Mouse (Mus musculus): Measurements from ENCODE around the gene Rps6ka4. TPM values are rescaled to one million over a fixed set of nuclear protein-coding genes. Genes with fewer than 3 reads are reported as not detected.

Rps6ka4 gene
- polyA plus RNA-seq (2015; fragmentation: Nextera tagmentation; extraction: Ambion mirVana): 20.7 and 21.4 TPM in 2 replicates

- H3K27ac ChIP-seq: no peak within 1 kb of the TSS
- peaks cover 26% of the 10 kb centered on the region for H3K36me3 ChIP-seq
- 2% methylated on average over 31 of the region's 44 CpGs for WGBS
- peaks cover 19% of the 10 kb centered on the region for H3K4me1 ChIP-seq
- H3K9me3 ChIP-seq: no peaks in the 10 kb centered on the region
- H3K9ac ChIP-seq: peak within 1 kb of the TSS; percentile 81
- H3K4me2 ChIP-seq (replicated peaks): peak within 1 kb of the TSS; percentile 94
- peaks cover 98% of the 10 kb centered on the region for H3K27me3 ChIP-seq
- ATAC-seq (ENCODE audit: low FRiP score, low read depth): peak; percentile 87
- H3K4me3 ChIP-seq: peak within 1 kb of the TSS; percentile 80
These were observed at the start of gene Rps6ka4 for GRCm38 (mm10) chr19:6840475-6841291. Gene Rps6ka4 (minus strand): TSS chr19:6840636.

GRCm38 (mm10) chr19:6877965-6878364 is 37.5 kb upstream of the Rps6ka4 start:
- ATAC-seq (ENCODE audit: low FRiP score, low read depth): no peak
- Histone ChIP-seq H3K27ac (no peak overlapping the region), H3K27me3 (no peaks in the 10 kb centered on the region), H3K36me3 (no peaks in the 10 kb centered on the region), H3K9me3 (peaks cover 9% of the 10 kb centered on the region; the same call in 1 of the 2 replicates), H3K4me3 (no peak overlapping the region), H3K4me2 (replicated peaks) (no peak overlapping the region), H3K9ac (no peak overlapping the region), H3K4me1 (no peaks in the 10 kb centered on the region)
- whole genome bisulfite sequencing: 87% methylated on average over 4 of the region's 4 CpGs

GRCm38 (mm10) chr19:6876799-6877198 is 36.4 kb upstream of the Rps6ka4 start:
- no peak for ATAC-seq (ENCODE audit: low FRiP score, low read depth)
- Histone ChIP-seq H3K4me1 (0 out of 2 replicates have a peak, but pooled peaks cover under 1% of the 10 kb centered on the region), H3K27me3 (no peaks in the 10 kb centered on the region), H3K4me2 (replicated peaks) (no peak overlapping the region), H3K9me3 (peaks cover 9% of the 10 kb centered on the region; the same call in 1 of the 2 replicates), H3K36me3 (no peaks in the 10 kb centered on the region), H3K4me3 (no peak overlapping the region), H3K27ac (no peak overlapping the region), H3K9ac (no peak overlapping the region)

- H3K4me3 ChIP-seq: no peak overlapping the region
- ATAC-seq (ENCODE audit: low FRiP score, low read depth): no peak
- 0 out of 2 replicates have a peak, but pooled peaks cover 3% of the 10 kb centered on the region for H3K4me1 ChIP-seq
- peaks cover 8% of the 10 kb centered on the region; the same call in 1 of the 2 replicates for H3K9me3 ChIP-seq
- no peak overlapping the region for H3K9ac ChIP-seq
- H3K36me3 ChIP-seq: no peaks in the 10 kb centered on the region
- no peak overlapping the region for H3K27ac ChIP-seq
- no peaks in the 10 kb centered on the region for H3K27me3 ChIP-seq
- no peak overlapping the region for H3K4me2 ChIP-seq (replicated peaks)
- WGBS: 86% methylated on average over 6 of the region's 6 CpGs
These were observed 35.4 kb upstream of the Rps6ka4 start for GRCm38 (mm10) chr19:6875834-6876233.

GRCm38 (mm10) chr19:6874257-6874656 is 33.8 kb upstream of the Rps6ka4 start:
- ATAC-seq (ENCODE audit: low FRiP score, low read depth): no peak
- Histone ChIP-seq H3K27ac (no peak overlapping the region), H3K27me3 (no peaks in the 10 kb centered on the region), H3K4me3 (no peak overlapping the region), H3K36me3 (no peaks in the 10 kb centered on the region), H3K4me1 (peaks cover 10% of the 10 kb centered on the region), H3K4me2 (replicated peaks) (no peak overlapping the region), H3K9ac (no peak overlapping the region), H3K9me3 (no peaks in the 10 kb centered on the region)
- WGBS: 78% methylated on average over 1 of the region's 1 CpGs

- ATAC-seq (ENCODE audit: low FRiP score, low read depth): no peak
- Histone ChIP-seq H3K9ac (no peak overlapping the region), H3K4me1 (peaks cover 12% of the 10 kb centered on the region), H3K9me3 (no peaks in the 10 kb centered on the region), H3K27me3 (no peaks in the 10 kb centered on the region), H3K4me3 (no peak overlapping the region), H3K27ac (no peak overlapping the region), H3K4me2 (replicated peaks) (no peak overlapping the region), H3K36me3 (no peaks in the 10 kb centered on the region)
- 77% methylated on average over 3 of the region's 3 CpGs for WGBS
These were observed 32.3 kb upstream of the Rps6ka4 start for GRCm38 (mm10) chr19:6872701-6873100.

GRCm38 (mm10) chr19:6871574-6872271 is 31.3 kb upstream of the Rps6ka4 start:
- ATAC-seq (ENCODE audit: low FRiP score, low read depth): no peak
- no peak overlapping the region for H3K4me2 ChIP-seq (replicated peaks)
- H3K9me3 ChIP-seq: no peaks in the 10 kb centered on the region
- no peaks in the 10 kb centered on the region for H3K27me3 ChIP-seq
- no peaks in the 10 kb centered on the region for H3K36me3 ChIP-seq
- H3K9ac ChIP-seq: no peak overlapping the region
- H3K27ac ChIP-seq: no peak overlapping the region
- WGBS: 72% methylated on average over 5 of the region's 5 CpGs
- H3K4me1 ChIP-seq: peaks cover 12% of the 10 kb centered on the region
- H3K4me3 ChIP-seq: no peak overlapping the region

GRCm38 (mm10) chr19:6869355-6869754 is 28.9 kb upstream of the Rps6ka4 start:
- Histone ChIP-seq H3K36me3 (no peaks in the 10 kb centered on the region), H3K4me3 (peak overlapping the region; percentile 13), H3K27ac (no peak overlapping the region), H3K4me2 (replicated peaks) (peak overlapping the region; percentile 46), H3K9me3 (no peaks in the 10 kb centered on the region), H3K9ac (0 out of 2 replicates have a peak overlapping the region, but pooled peaks have one; percentile 26), H3K27me3 (no peaks in the 10 kb centered on the region), H3K4me1 (peaks cover 12% of the 10 kb centered on the region)
- under 1% methylated on average over 5 of the region's 5 CpGs for WGBS
- no peak for ATAC-seq (ENCODE audit: low FRiP score, low read depth)

- WGBS: 83% methylated on average over 4 of the region's 4 CpGs
- ATAC-seq (ENCODE audit: low FRiP score, low read depth): no peak
- peaks cover under 1% of the 10 kb centered on the region; the same call in 1 of the 2 replicates for H3K27me3 ChIP-seq
These were observed 21.0 kb upstream of the Rps6ka4 start for GRCm38 (mm10) chr19:6861451-6861850.

GRCm38 (mm10) chr19:6860706-6861105 is 20.3 kb upstream of the Rps6ka4 start:
- Histone ChIP-seq H3K9me3 (no peaks in the 10 kb centered on the region), H3K4me1 (peaks cover 5% of the 10 kb centered on the region), H3K36me3 (no peaks in the 10 kb centered on the region), H3K27me3 (peaks cover 8% of the 10 kb centered on the region), H3K9ac (no peak overlapping the region), H3K4me3 (no peak overlapping the region), H3K27ac (no peak overlapping the region), H3K4me2 (replicated peaks) (no peak overlapping the region)
- 77% methylated on average over 6 of the region's 6 CpGs for WGBS
- ATAC-seq (ENCODE audit: low FRiP score, low read depth): no peak

More at GRCm38 (mm10) chr19:6861451-6861850, 21.0 kb upstream of the Rps6ka4 start:
- H3K36me3 ChIP-seq: no peaks in the 10 kb centered on the region
- no peaks in the 10 kb centered on the region for H3K9me3 ChIP-seq
- no peak overlapping the region for H3K4me3 ChIP-seq
- H3K4me2 ChIP-seq (replicated peaks): no peak overlapping the region
- H3K9ac ChIP-seq: no peak overlapping the region
- H3K4me1 ChIP-seq: 0 out of 2 replicates have a peak, but pooled peaks cover under 1% of the 10 kb centered on the region
- H3K27ac ChIP-seq: no peak overlapping the region

- Histone ChIP-seq H3K4me3 (no peak overlapping the region), H3K4me1 (peaks cover 12% of the 10 kb centered on the region), H3K9ac (no peak overlapping the region), H3K4me2 (replicated peaks) (no peak overlapping the region), H3K9me3 (no peaks in the 10 kb centered on the region), H3K36me3 (no peaks in the 10 kb centered on the region), H3K27ac (no peak overlapping the region), H3K27me3 (peaks cover 15% of the 10 kb centered on the region)
- 80% methylated on average over 3 of the region's 3 CpGs for WGBS
- no peak for ATAC-seq (ENCODE audit: low FRiP score, low read depth)
These were observed 19.5 kb upstream of the Rps6ka4 start for GRCm38 (mm10) chr19:6859971-6860370.

- Histone ChIP-seq H3K4me2 (replicated peaks) (no peak overlapping the region), H3K4me1 (peaks cover 13% of the 10 kb centered on the region), H3K27ac (no peak overlapping the region), H3K4me3 (no peak overlapping the region), H3K27me3 (peaks cover 23% of the 10 kb centered on the region), H3K9ac (peak overlapping the region; percentile 8; the same call in 1 of the 2 replicates), H3K9me3 (no peaks in the 10 kb centered on the region), H3K36me3 (no peaks in the 10 kb centered on the region)
- no peak for ATAC-seq (ENCODE audit: low FRiP score, low read depth)
- 74% methylated on average over 2 of the region's 2 CpGs for WGBS
These were observed 18.7 kb upstream of the Rps6ka4 start for GRCm38 (mm10) chr19:6859032-6859651.
